Mouse (Mus musculus) kidney, embryonic 14.5 days (tissue): ENCODE results near the gene Tmprss2. TPM values are rescaled to one million over a fixed set of nuclear protein-coding genes. Genes with fewer than 3 reads are reported as not detected.
A peak's percentile ranks its signal among the peaks of the same experiment; 100 is the strongest.
"Not testable (repeated sequence)": the region's sequence is repeated elsewhere in the genome, so short reads cannot be mapped to it uniquely, and the experiment has no call there.

ENCODE experiments used
- ATAC-seq: fragments of 200-750 bp; cut with Nextera tagmentation; 2 replicates; pipeline ENCODE4 v1.8.0; 2017; ENCODE audit warnings: moderate number of reproducible peaks, mild to moderate bottlenecking, moderate TSS enrichment, moderate library complexity; ENCODE audit not compliant: low FRiP score, low TSS enrichment
- H3K27ac ChIP-seq: fragments of 300-500 bp; sonication (generic); 2 replicates; pipeline ENCODE4 v1.5.1; 2014; ENCODE audit warnings: low read depth, mild to moderate bottlenecking, low read length, moderate library complexity, mixed read lengths
- H3K27me3 ChIP-seq: fragments of 300-500 bp; sonication (generic); 2 replicates; pipeline ENCODE4 v1.6.1; 2014; ENCODE audit warnings: mild to moderate bottlenecking, low read length; ENCODE audit not compliant: control insufficient read depth, insufficient read depth
- H3K36me3 ChIP-seq: fragments of 300-500 bp; sonication (generic); 2 replicates; pipeline ENCODE4 v1.6.1; 2014; ENCODE audit warnings: low read length, mixed read lengths; ENCODE audit not compliant: control insufficient read depth, insufficient read depth
- H3K4me1 ChIP-seq: fragments of 300-500 bp; sonication (generic); 2 replicates; pipeline ENCODE4 v1.6.1; 2014; ENCODE audit warnings: low read length, mixed read lengths; ENCODE audit not compliant: control insufficient read depth, insufficient read depth
- H3K4me2 ChIP-seq: fragments of 300-500 bp; sonication (generic); replicated peaks from 2 replicates; pipeline ENCODE4 v1.6.1; 2014; ENCODE audit warnings: low read depth, mild to moderate bottlenecking, low read length
- H3K4me3 ChIP-seq: fragments of 300-500 bp; sonication (generic); 2 replicates; pipeline ENCODE4 v1.5.1; 2014; ENCODE audit warnings: mild to moderate bottlenecking, low read length
- H3K9ac ChIP-seq: fragments of 300-500 bp; sonication (generic); 2 replicates; pipeline ENCODE4 v1.6.1; 2014; ENCODE audit warnings: low read depth, mild to moderate bottlenecking, low read length, moderate library complexity
- H3K9me3 ChIP-seq: fragments of 300-500 bp; sonication (generic); 2 replicates; pipeline ENCODE4 v1.6.1; 2016; ENCODE audit warnings: low read length; ENCODE audit not compliant: control insufficient read depth
- WGBS: fragments of 180-500 bp; shearing (Covaris S2); extraction: QIAGEN DNeasy Blood & Tissue Kit; methylation state at CpG from one replicate; pipeline ENCODE4 v1.1.7; 2014; 5-methylcytosine and 5-hydroxymethylcytosine counted together
- polyA plus RNA-seq: library from polyadenylated mRNA; unstranded; fragments of >200 nt; fragmentation: Nextera tagmentation; extraction: Ambion mirVana; gene quantifications from 2 replicates; pipeline ENCODE4 v1.2.1, GENCODE M21; 2014

The Tmprss2 gene
- polyA plus RNA-seq, 1 experiment from 2014 or later, result 21.2 TPM

DNA sequence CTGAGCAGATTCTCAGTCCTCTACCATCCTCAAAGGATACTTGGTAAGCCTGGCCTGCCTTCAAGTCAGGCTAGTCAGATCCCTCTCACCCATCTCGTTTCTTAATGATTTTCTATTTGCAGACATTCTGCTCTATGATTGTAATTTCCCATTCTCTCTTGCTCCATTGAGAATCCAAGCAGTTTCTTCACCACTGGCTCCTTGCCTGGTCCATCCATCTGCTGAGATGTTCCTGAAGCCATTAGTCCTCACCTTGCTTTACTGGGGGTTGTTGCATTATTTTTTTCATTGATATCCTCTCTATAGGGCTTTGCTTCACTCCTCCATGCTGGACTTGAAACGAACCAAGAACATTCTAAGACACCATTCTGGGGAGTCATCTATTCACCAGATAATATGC lies 10.4 kb downstream of the Tmprss2 start:
- no peak overlapping the region for H3K4me2 ChIP-seq
- no peaks in the 10 kb centered on the region for H3K27me3 ChIP-seq
- 79% methylated on average over 2 of the region's 2 CpGs for WGBS
- no peak for ATAC-seq
- no peaks in the 10 kb centered on the region for H3K36me3 ChIP-seq
- H3K4me1 ChIP-seq, result no peaks in the 10 kb centered on the region
- no peak overlapping the region for H3K4me3 ChIP-seq
- no peaks in the 10 kb centered on the region for H3K9me3 ChIP-seq
- no peak overlapping the region for H3K27ac ChIP-seq
- H3K9ac ChIP-seq, result no peak overlapping the region

- 88% methylated on average over 2 of the region's 2 CpGs for WGBS
- H3K36me3 ChIP-seq, result no peaks in the 10 kb centered on the region
- no peak for ATAC-seq
These were observed 12.9 kb downstream of the Tmprss2 start for GRCm38 (mm10) chr16:97598046-97598445.

GRCm38 (mm10) chr16:97593816-97594509 lies 17.0 kb downstream of the Tmprss2 start:
- Histone ChIP-seq H3K9ac (no peak overlapping the region), H3K4me1 (no peaks in the 10 kb centered on the region), H3K4me2 (no peak overlapping the region), H3K4me3 (no peak overlapping the region), H3K9me3 (no peaks in the 10 kb centered on the region), H3K27ac (peak overlapping the region; percentile 74; the same call in 1 of the 2 replicates), H3K36me3 (no peaks in the 10 kb centered on the region), H3K27me3 (no peaks in the 10 kb centered on the region)
- ATAC-seq, result peak; percentile 73
- WGBS, result 57% methylated on average over 4 of the region's 4 CpGs

More at GRCm38 (mm10) chr16:97598046-97598445, 12.9 kb downstream of the Tmprss2 start:
- H3K4me3 ChIP-seq, result no peak overlapping the region
- no peaks in the 10 kb centered on the region for H3K4me1 ChIP-seq
- no peak overlapping the region for H3K4me2 ChIP-seq
- H3K27me3 ChIP-seq, result no peaks in the 10 kb centered on the region
- H3K27ac ChIP-seq, result no peak overlapping the region
- H3K9ac ChIP-seq, result no peak overlapping the region
- H3K9me3 ChIP-seq, result no peaks in the 10 kb centered on the region

DNA sequence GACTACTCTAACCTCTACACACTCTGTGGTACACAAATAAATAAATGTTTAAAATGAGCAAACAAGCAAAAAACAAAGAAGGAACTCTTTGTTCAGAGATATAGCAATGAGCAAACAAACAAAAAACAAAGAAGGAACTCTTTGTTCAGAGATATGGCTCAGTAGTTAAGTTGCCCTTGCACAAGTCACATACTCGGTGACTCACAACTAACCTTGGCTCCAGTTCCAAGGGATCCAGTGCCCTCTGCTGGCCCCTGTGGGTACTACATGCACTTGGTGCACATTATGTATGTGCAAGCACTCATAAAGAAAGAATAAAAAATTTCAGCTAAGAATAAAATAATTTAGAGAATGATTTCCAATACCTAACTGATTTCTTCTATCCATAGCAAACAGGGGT lies 17.9 kb downstream of the Tmprss2 start:
- Histone ChIP-seq H3K9me3 (no peaks in the 10 kb centered on the region), H3K4me1 (no peaks in the 10 kb centered on the region), H3K9ac (no peak overlapping the region), H3K27me3 (no peaks in the 10 kb centered on the region), H3K27ac (no peak overlapping the region; the same call in 1 of the 2 replicates), H3K4me3 (no peak overlapping the region), H3K4me2 (no peak overlapping the region), H3K36me3 (no peaks in the 10 kb centered on the region)
- WGBS, result 11% methylated on average over 1 of the region's 1 CpGs
- ATAC-seq, result no peak

- no peak overlapping the region for H3K27ac ChIP-seq
- H3K36me3 ChIP-seq, result no peaks in the 10 kb centered on the region
- no peak for ATAC-seq
- no peak overlapping the region for H3K4me2 ChIP-seq
- H3K9ac ChIP-seq, result no peak overlapping the region
- H3K9me3 ChIP-seq, result no peaks in the 10 kb centered on the region
- no peak overlapping the region for H3K4me3 ChIP-seq
- H3K4me1 ChIP-seq, result no peaks in the 10 kb centered on the region
- H3K27me3 ChIP-seq, result no peaks in the 10 kb centered on the region
- WGBS, result 83% methylated on average over 2 of the region's 2 CpGs
These were observed 19.5 kb downstream of the Tmprss2 start for GRCm38 (mm10) chr16:97591512-97591911.

- ATAC-seq, H3K4me2 ChIP-seq, H3K9me3 ChIP-seq, H3K36me3 ChIP-seq, H3K4me3 ChIP-seq, H3K4me1 ChIP-seq, H3K9ac ChIP-seq, H3K27me3 ChIP-seq, H3K27ac ChIP-seq: not testable (repeated sequence)
- 71% methylated on average over 1 of the region's 1 CpGs for WGBS
These were observed 28.1 kb downstream of the Tmprss2 start for GRCm38 (mm10) chr16:97582876-97583275.

GRCm38 (mm10) chr16:97569426-97569825 lies 41.6 kb downstream of the Tmprss2 start:
- Histone ChIP-seq H3K9ac (no peak overlapping the region), H3K4me3 (no peak overlapping the region), H3K4me2 (no peak overlapping the region), H3K27ac (no peak overlapping the region), H3K27me3 (no peaks in the 10 kb centered on the region), H3K4me1 (no peaks in the 10 kb centered on the region), H3K9me3 (no peaks in the 10 kb centered on the region), H3K36me3 (no peaks in the 10 kb centered on the region)
- 60% methylated on average over 1 of the region's 1 CpGs for WGBS
- ATAC-seq, result no peak

GRCm38 (mm10) chr16:97568662-97569061 lies 42.3 kb downstream of the Tmprss2 start:
- Histone ChIP-seq H3K27ac (no peak overlapping the region), H3K4me3 (no peak overlapping the region), H3K4me2 (no peak overlapping the region), H3K9me3 (no peaks in the 10 kb centered on the region), H3K27me3 (no peaks in the 10 kb centered on the region), H3K9ac (no peak overlapping the region), H3K4me1 (no peaks in the 10 kb centered on the region), H3K36me3 (no peaks in the 10 kb centered on the region)
- ATAC-seq, result no peak
- WGBS, result 69% methylated on average over 9 of the region's 9 CpGs

DNA sequence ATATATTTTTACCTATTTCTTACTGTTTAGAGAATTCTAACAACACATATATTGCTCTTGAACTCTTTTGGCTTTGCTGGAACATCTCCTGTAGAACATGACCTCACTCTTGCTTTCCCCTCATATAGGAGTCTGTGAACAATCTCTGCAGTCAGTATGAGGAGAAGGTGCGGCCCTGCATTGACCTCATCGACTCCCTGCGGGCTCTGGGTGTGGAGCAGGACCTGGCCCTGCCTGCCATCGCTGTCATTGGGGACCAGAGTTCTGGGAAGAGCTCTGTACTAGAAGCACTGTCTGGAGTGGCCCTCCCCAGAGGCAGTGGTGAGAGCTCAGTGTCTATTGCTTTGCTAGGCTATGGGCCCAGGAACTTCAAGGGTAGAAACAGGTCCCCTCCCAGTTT lies 66.7 kb downstream of the Tmprss2 start:
- no peak overlapping the region for H3K9ac ChIP-seq
- WGBS, result 81% methylated on average over 4 of the region's 4 CpGs

More for the DNA sequence above, 66.7 kb downstream of the Tmprss2 start:
- Histone ChIP-seq H3K4me1 (no peaks in the 10 kb centered on the region), H3K4me2 (no peak overlapping the region), H3K4me3 (no peak overlapping the region), H3K27ac (no peak overlapping the region), H3K27me3 (no peaks in the 10 kb centered on the region), H3K9me3 (no peaks in the 10 kb centered on the region), H3K36me3 (no peaks in the 10 kb centered on the region)
- ATAC-seq, result no peak
